Mouse (Mus musculus): ENCODE measurements around the gene Ccdc57.
"Not testable (repeated sequence)": the region's sequence is repeated elsewhere in the genome, so short reads cannot be mapped to it uniquely, and the experiment has no call there.

Gene Ccdc57

GRCm38 (mm10) chr11:120902487-120903142 is 30.1 kb downstream of the Ccdc57 start:
- DNase-seq = no peak

GRCm38 (mm10) chr11:120901729-120902486 is 30.8 kb downstream of the Ccdc57 start:
- no peak for DNase-seq

GRCm38 (mm10) chr11:120900276-120901244 is 32.1 kb downstream of the Ccdc57 start:
- DNase-seq = no peak

GRCm38 (mm10) chr11:120898114-120898548 is 34.5 kb downstream of the Ccdc57 start:
- DNase-seq = no peak

GRCm38 (mm10) chr11:120895441-120895840 is 37.2 kb downstream of the Ccdc57 start:
- DNase-seq = no peak

GRCm38 (mm10) chr11:120894397-120894796 is 38.3 kb downstream of the Ccdc57 start:
- no peak for DNase-seq

GRCm38 (mm10) chr11:120889216-120889615 is 43.5 kb downstream of the Ccdc57 start:
- DNase-seq = no peak

- no peak for DNase-seq
These were observed 44.0 kb downstream of the Ccdc57 start for GRCm38 (mm10) chr11:120888718-120889117.

- no peak for DNase-seq
These were observed 45.2 kb downstream of the Ccdc57 start for GRCm38 (mm10) chr11:120887502-120887901.

GRCm38 (mm10) chr11:120886462-120886861 is 46.2 kb downstream of the Ccdc57 start:
- DNase-seq = no peak

GRCm38 (mm10) chr11:120883601-120884000 is 49.1 kb downstream of the Ccdc57 start:
- no peak for DNase-seq

GRCm38 (mm10) chr11:120882931-120883330 is 49.7 kb downstream of the Ccdc57 start:
- DNase-seq = no peak

GRCm38 (mm10) chr11:120873206-120873605 is 59.5 kb downstream of the Ccdc57 start:
- no peak for DNase-seq

GRCm38 (mm10) chr11:120871521-120871920 is 61.2 kb downstream of the Ccdc57 start:
- no peak for DNase-seq

GRCm38 (mm10) chr11:120865816-120866215 is 66.9 kb downstream of the Ccdc57 start:
- no peak for DNase-seq

GRCm38 (mm10) chr11:120862819-120863218 is 69.9 kb downstream of the Ccdc57 start:
- no peak for DNase-seq

GRCm38 (mm10) chr11:120855938-120856337 is 76.7 kb downstream of the Ccdc57 start:
- not testable (repeated sequence) for DNase-seq

GRCm38 (mm10) chr11:120853788-120854187 is 78.9 kb downstream of the Ccdc57 start:
- no peak for DNase-seq

GRCm38 (mm10) chr11:120853158-120853557 is 79.5 kb downstream of the Ccdc57 start:
- no peak for DNase-seq

- DNase-seq = no peak
These were observed 80.4 kb downstream of the Ccdc57 start for GRCm38 (mm10) chr11:120852083-120852935.

GRCm38 (mm10) chr11:120851582-120851981 is 81.1 kb downstream of the Ccdc57 start:
- DNase-seq = no peak

GRCm38 (mm10) chr11:120851132-120851531 is 81.5 kb downstream of the Ccdc57 start:
- no peak for DNase-seq
